Mouse (Mus musculus) stomach, embryonic 15.5 days (tissue): ENCODE measurements around the gene Slc22a7. TPM values are rescaled to one million over a fixed set of nuclear protein-coding genes. Genes with fewer than 3 reads are reported as not detected.

Experiments
- ATAC-seq: fragments of 200-750 bp; cut with Nextera tagmentation; 2 replicates; pipeline ENCODE4 v1.8.0; 2017; ENCODE audit warnings: low read depth, moderate number of reproducible peaks, moderate TSS enrichment; ENCODE audit not compliant: insufficient read depth, low FRiP score
- H3K27ac ChIP-seq: fragments of 300-500 bp; sonication (generic); 2 replicates; pipeline ENCODE4 v1.5.1; 2015; ENCODE audit warnings: mild to moderate bottlenecking, inconsistent platforms
- H3K27me3 ChIP-seq: fragments of 300-500 bp; sonication (generic); replicated peaks from 2 replicates; pipeline ENCODE4 v1.6.1; 2015; ENCODE audit warnings: inconsistent platforms
- H3K36me3 ChIP-seq: fragments of 300-500 bp; sonication (generic); 2 replicates; pipeline ENCODE4 v1.6.1; 2015; ENCODE audit warnings: inconsistent platforms
- H3K4me1 ChIP-seq: fragments of 300-500 bp; sonication (generic); 2 replicates; pipeline ENCODE4 v1.6.1; 2015; ENCODE audit warnings: inconsistent platforms
- H3K4me2 ChIP-seq: fragments of 300-500 bp; sonication (generic); 2 replicates; pipeline ENCODE4 v1.6.1; 2015; ENCODE audit warnings: mild to moderate bottlenecking, inconsistent platforms
- H3K4me3 ChIP-seq: fragments of 300-500 bp; sonication (generic); replicated peaks from 2 replicates; pipeline ENCODE4 v1.5.1; 2015; ENCODE audit warnings: inconsistent platforms
- H3K9ac ChIP-seq: fragments of 300-500 bp; sonication (generic); 2 replicates; pipeline ENCODE4 v1.6.1; 2015; ENCODE audit warnings: inconsistent platforms
- H3K9me3 ChIP-seq: fragments of 300-500 bp; sonication (generic); 2 replicates; pipeline ENCODE4 v1.6.1; 2016; ENCODE audit warnings: inconsistent platforms
- WGBS: fragments of 180-500 bp; shearing (Covaris S2); methylation state at CpG from one replicate; pipeline ENCODE4 v1.1.7; 2015; 5-methylcytosine and 5-hydroxymethylcytosine counted together
- polyA plus RNA-seq: library from polyadenylated mRNA; unstranded; fragments of >200 nt; fragmentation: Nextera tagmentation; extraction: Ambion mirVana; gene quantifications from 2 replicates; pipeline ENCODE4 v1.2.1, GENCODE M21; 2015

The Slc22a7 gene
- not detected in 2 replicates for polyA plus RNA-seq

DNA sequence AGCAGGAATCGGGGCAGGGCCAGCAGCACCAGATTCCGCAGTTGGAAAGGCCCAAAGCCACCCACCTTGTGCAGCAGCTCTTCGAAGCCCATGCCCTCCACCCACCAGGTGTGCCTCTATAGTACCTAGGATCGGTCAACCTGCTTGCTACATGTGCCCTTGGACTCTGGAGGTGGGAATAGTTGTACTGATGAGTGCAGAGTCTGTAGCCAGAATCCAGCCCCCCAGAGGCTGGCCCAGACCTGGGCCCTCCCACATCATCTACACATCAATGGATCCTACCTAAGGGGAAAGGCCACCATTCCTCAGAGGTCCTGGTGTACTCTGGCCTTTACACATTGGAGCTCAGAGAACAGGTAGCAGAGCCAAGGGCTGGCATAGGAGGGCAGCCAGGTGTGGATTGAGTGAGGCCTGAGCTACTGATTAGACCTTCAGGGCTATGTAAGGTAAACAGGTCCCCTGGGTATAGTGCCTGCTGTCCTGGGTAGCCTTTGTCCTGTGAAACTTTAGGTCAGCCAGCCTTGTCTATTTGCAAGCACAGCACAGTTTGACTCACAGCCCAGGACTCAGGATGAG is at the start of gene Slc22a7:
Gene Slc22a7 (minus strand): TSS at position 160 of the 576 bp plus-strand sequence.
- Histone ChIP-seq H3K27me3 (peaks cover 27% of the 10 kb centered on the region), H3K36me3 (no peaks in the 10 kb centered on the region), H3K9me3 (no peaks in the 10 kb centered on the region), H3K4me2 (no peak within 1 kb of the TSS), H3K4me1 (peaks cover 16% of the 10 kb centered on the region; the same call in 1 of the 2 replicates), H3K4me3 (no peak within 1 kb of the TSS), H3K9ac (no peak within 1 kb of the TSS), H3K27ac (no peak within 1 kb of the TSS)
- no peak for ATAC-seq
- WGBS = 85% methylated on average over 4 of the region's 4 CpGs

DNA sequence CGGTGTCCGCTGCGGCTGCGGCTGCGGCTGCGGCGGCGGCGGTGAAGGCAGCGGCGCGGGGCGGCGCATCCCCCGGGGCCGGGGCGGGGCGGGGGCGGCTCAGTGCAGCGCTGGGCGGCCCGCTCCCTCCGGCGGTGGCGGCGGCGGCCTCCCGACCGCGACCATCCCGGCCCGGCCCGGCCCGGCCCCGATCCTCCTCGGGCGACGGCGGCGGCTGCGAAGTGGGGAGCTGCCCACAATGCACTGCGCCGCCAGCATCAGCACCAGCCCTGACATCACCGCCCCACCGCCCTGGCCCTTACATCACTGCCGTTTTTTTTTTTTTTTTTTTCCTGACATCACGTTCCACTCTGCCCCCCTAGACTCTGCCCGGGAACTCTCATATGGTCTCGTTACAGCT is 49.2 kb upstream of the Slc22a7 start, which contains the start of gene Ttbk1:
Gene Ttbk1 (minus strand): TSS at position 245 of the 400 bp plus-strand sequence.
- Histone ChIP-seq H3K27me3 (peaks cover 64% of the 10 kb centered on the region), H3K9me3 (no peaks in the 10 kb centered on the region), H3K4me3 (peak within 1 kb of the TSS; percentile 34), H3K36me3 (no peaks in the 10 kb centered on the region), H3K27ac (no peak within 1 kb of the TSS), H3K4me2 (peak within 1 kb of the TSS; percentile 62), H3K4me1 (peaks cover 12% of the 10 kb centered on the region), H3K9ac (no peak within 1 kb of the TSS)
- no peak for ATAC-seq
- WGBS = under 1% methylated on average over 31 of the region's 49 CpGs

DNA sequence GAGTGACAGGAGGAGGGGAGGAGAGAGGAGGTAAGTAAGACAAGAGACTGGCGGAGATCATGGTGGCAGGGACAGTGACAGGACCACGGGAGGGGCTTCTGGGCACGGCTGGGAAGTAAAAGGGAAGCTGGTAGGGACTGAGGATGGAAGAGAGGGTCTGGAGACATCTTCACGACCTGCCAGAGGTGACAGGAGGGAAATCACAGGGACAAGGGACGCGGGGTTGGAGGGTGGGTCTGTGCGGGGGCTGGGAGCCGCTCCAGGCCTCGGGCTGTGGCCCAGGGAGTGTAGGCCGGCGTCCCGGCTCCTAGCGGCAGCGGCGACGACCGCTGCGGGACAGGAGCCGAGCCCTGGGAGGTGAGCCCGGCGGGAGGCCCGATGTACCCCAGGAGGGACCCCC is 48.7 kb upstream of the Slc22a7 start:
- H3K9ac ChIP-seq = no peak overlapping the region
- H3K27me3 ChIP-seq = peaks cover 64% of the 10 kb centered on the region
- peak overlapping the region; percentile 62 for H3K4me2 ChIP-seq
- H3K27ac ChIP-seq = no peak overlapping the region
- H3K4me3 ChIP-seq = peak overlapping the region; percentile 34
- no peak for ATAC-seq
- H3K9me3 ChIP-seq = no peaks in the 10 kb centered on the region
- H3K4me1 ChIP-seq = peaks cover 12% of the 10 kb centered on the region
- 5% methylated on average over 18 of the region's 22 CpGs for WGBS
- H3K36me3 ChIP-seq = no peaks in the 10 kb centered on the region

DNA sequence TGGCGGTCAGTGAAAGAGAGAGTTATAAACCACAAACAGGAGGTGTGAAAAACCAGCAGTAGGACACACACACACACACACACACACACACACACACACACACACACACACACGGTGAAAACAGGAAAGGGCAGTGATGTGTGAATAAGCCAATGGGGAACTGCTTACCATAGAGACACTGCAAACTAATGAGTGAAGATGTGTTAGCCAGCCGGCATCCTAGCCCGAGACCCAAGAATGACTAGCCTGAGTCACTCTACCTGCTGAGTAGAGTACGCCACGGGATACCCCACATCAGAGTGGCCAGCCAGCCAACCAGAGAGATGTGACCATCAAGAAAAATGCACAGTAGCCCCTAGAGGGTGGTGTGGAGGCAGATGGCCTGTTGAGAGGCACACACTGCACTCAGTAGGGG is 46.2 kb upstream of the Slc22a7 start:
- Histone ChIP-seq H3K9ac (no peak overlapping the region), H3K27me3 (peaks cover 59% of the 10 kb centered on the region), H3K27ac (no peak overlapping the region), H3K9me3 (no peaks in the 10 kb centered on the region), H3K4me1 (peaks cover 12% of the 10 kb centered on the region), H3K4me3 (no peak overlapping the region; the same call in 1 of the 2 replicates), H3K36me3 (no peaks in the 10 kb centered on the region), H3K4me2 (peak overlapping the region; percentile 54)
- 12% methylated on average over 6 of the region's 6 CpGs for WGBS
- no peak for ATAC-seq

DNA sequence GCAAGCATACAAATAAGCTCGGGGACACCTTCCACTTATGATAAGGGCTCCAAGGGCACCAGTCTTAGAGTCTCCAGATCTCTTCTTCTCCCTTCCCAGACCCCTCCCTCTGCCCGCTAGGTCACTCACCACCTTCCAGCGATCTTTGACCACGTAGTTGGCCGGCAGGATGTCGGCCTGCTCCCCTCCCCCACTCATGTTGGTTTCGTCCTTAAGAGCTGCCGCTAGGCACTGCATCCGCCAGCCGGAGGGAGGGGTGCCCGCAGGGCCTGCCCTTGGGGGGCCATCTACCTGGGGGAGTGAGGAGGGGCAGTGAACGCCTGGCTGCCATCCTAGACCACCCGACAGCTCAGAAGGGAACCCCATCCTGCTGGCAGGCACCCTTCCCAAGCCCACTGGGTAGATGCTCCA is 45.8 kb upstream of the Slc22a7 start:
- no peak overlapping the region for H3K27ac ChIP-seq
- no peaks in the 10 kb centered on the region for H3K36me3 ChIP-seq
- peaks cover 12% of the 10 kb centered on the region for H3K4me1 ChIP-seq
- ATAC-seq = peak; percentile 12; the same call in 1 of the 2 replicates
- H3K27me3 ChIP-seq = peaks cover 57% of the 10 kb centered on the region
- H3K4me3 ChIP-seq = peak overlapping the region; percentile 26
- no peak overlapping the region for H3K9ac ChIP-seq
- H3K9me3 ChIP-seq = no peaks in the 10 kb centered on the region
- H3K4me2 ChIP-seq = peak overlapping the region; percentile 54
- WGBS = 3% methylated on average over 13 of the region's 13 CpGs

DNA sequence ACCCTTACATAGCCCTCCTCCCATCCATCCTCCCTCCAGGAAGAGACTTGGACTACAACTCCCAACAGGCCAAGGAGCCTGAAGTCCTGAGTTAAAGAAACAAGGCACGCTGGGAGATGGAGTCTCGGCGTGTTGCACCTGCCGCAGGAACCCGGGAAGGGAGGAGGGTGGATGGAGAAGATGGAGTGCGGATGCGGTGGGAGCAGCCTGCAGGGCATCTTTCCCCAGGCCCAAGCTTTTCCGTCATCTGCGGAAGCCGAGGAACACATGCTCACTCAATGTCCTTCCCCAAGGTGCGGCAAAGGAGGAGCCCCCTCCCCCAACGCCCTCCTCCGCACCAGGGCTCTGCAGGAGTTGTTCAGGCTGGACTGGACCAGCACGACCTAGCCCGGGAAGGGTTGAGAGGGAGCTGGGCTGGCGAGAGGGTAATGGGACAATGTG is 45.3 kb upstream of the Slc22a7 start:
- no peaks in the 10 kb centered on the region for H3K9me3 ChIP-seq
- peak overlapping the region; percentile 26 for H3K4me3 ChIP-seq
- H3K27ac ChIP-seq = no peak overlapping the region
- WGBS = under 1% methylated on average over 16 of the region's 16 CpGs
- H3K36me3 ChIP-seq = no peaks in the 10 kb centered on the region
- peaks cover 54% of the 10 kb centered on the region for H3K27me3 ChIP-seq
- H3K9ac ChIP-seq = no peak overlapping the region
- peaks cover 12% of the 10 kb centered on the region for H3K4me1 ChIP-seq
- ATAC-seq = peak; percentile 32; the same call in 1 of the 2 replicates
- H3K4me2 ChIP-seq = peak overlapping the region; percentile 54

DNA sequence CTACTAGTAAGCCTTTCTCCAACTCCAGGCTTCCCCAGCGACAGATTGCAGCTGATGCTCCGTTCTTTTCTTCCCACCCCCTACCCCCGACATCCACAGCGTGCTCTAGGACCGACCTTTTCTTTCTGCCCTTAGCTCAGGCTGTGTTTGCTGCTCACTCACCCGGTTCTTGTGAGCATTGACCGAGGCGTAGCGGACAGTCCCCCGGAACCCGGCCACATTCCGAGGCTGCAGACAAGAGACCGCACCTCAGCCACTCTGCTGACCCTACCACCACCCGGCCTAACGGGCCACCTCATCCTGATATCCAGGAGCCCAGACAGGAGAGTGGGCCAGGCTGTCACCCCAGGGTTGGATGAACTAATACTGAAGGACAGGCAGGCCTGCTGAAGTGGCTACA is 39.0 kb upstream of the Slc22a7 start:
- no peak for ATAC-seq
- Histone ChIP-seq H3K4me1 (no peaks in the 10 kb centered on the region), H3K9me3 (no peaks in the 10 kb centered on the region), H3K27me3 (0 out of 2 replicates have a peak, but pooled peaks cover 3% of the 10 kb centered on the region), H3K27ac (no peak overlapping the region), H3K36me3 (no peaks in the 10 kb centered on the region), H3K9ac (no peak overlapping the region), H3K4me3 (no peak overlapping the region), H3K4me2 (no peak overlapping the region)
- 81% methylated on average over 15 of the region's 15 CpGs for WGBS

DNA sequence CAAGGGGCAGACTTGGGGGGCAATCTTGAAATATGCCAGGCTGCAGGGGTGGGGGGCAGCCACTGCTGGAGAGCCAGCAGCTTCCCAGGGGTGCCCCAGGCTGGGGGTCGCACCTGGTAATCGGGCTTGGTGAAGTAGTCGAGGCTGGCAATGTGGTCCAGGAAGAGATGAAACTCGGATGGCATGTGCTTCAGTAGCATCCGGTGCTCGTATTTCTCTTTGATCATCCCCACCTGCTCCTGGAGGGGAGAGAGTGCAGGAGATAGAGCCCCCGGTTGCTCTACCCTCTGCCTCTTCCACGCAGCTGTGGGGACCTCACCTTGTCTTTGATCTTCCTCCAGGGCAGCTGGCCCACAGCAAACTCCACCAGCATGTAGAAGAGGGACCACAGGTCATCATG is 38.3 kb upstream of the Slc22a7 start:
- no peak overlapping the region for H3K4me3 ChIP-seq
- ATAC-seq = no peak
- H3K9me3 ChIP-seq = no peaks in the 10 kb centered on the region
- no peak overlapping the region for H3K9ac ChIP-seq
- no peak overlapping the region for H3K4me2 ChIP-seq
- no peaks in the 10 kb centered on the region for H3K36me3 ChIP-seq
- H3K27me3 ChIP-seq = 0 out of 2 replicates have a peak, but pooled peaks cover 3% of the 10 kb centered on the region
- no peak overlapping the region for H3K27ac ChIP-seq
- 59% methylated on average over 8 of the region's 8 CpGs for WGBS
- no peaks in the 10 kb centered on the region for H3K4me1 ChIP-seq

DNA sequence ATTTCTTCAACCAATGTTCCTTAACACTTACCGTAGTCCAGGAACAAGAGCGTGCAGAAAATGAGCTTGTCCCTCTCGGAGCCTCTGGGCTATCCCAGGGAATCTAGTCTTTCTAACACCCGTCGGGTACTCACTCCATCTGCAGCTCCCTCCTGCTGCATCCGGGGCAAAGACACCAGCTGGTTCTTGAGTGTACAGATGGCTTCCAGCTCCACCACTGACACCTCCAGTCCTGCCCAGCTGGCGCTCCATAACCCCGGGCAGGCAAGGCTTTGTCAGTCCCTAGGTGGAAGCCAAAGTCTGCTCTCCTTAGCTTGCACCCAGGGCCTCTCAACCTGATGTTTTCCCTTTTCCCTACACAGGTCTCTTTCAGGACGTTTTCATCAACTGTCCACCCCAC is 29.6 kb upstream of the Slc22a7 start:
- Histone ChIP-seq H3K27ac (no peak overlapping the region), H3K9me3 (no peaks in the 10 kb centered on the region), H3K4me2 (no peak overlapping the region), H3K4me1 (no peaks in the 10 kb centered on the region), H3K9ac (no peak overlapping the region), H3K27me3 (no peaks in the 10 kb centered on the region), H3K36me3 (no peaks in the 10 kb centered on the region), H3K4me3 (no peak overlapping the region)
- 71% methylated on average over 9 of the region's 9 CpGs for WGBS
- no peak for ATAC-seq

DNA sequence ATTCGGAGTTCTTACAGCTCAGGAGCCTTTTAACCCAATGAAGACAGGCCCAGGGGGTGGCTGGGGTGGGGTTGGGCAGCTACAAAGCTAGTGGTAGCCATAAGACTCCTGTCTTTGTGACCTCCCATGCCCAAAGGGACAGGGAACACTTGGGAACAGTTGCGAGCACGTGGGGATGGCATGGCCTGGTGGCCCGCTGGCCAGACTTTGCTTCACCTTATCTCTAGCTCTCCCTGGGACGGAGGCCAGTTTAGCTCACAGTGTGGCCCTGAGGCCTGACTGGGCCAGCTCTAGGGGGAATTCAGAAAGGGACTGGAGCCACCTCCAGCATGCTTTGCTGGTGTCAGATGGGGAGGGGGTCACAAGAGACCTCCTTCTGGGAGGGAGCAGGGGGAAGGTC is 24.0 kb upstream of the Slc22a7 start:
- 67% methylated on average over 5 of the region's 5 CpGs for WGBS
- no peak for ATAC-seq
- Histone ChIP-seq H3K27ac (no peak overlapping the region), H3K4me1 (peaks cover 13% of the 10 kb centered on the region), H3K27me3 (peaks cover 44% of the 10 kb centered on the region), H3K9ac (no peak overlapping the region), H3K4me2 (no peak overlapping the region), H3K9me3 (no peaks in the 10 kb centered on the region), H3K4me3 (no peak overlapping the region), H3K36me3 (no peaks in the 10 kb centered on the region)

DNA sequence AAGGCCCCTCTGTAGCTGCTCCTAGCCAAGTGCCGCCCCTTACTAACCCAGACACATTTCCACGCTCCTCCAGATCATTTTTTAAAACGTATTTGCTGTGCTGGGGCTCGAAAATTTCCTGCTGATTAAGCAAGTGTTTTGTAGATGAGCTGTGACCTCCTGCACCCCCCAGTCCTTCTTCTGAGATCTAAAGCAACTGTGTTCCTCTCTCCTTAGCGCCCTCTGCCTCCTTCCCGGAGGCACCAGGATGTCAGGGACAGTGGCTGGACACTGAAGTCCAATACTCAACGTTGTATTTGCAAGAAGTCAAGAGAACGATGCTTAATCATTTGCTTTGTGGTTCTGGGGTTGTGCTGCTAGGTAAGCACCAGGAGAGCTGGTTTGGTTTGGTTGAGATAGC is 23.1 kb upstream of the Slc22a7 start:
- WGBS = 12% methylated on average over 8 of the region's 8 CpGs

DNA sequence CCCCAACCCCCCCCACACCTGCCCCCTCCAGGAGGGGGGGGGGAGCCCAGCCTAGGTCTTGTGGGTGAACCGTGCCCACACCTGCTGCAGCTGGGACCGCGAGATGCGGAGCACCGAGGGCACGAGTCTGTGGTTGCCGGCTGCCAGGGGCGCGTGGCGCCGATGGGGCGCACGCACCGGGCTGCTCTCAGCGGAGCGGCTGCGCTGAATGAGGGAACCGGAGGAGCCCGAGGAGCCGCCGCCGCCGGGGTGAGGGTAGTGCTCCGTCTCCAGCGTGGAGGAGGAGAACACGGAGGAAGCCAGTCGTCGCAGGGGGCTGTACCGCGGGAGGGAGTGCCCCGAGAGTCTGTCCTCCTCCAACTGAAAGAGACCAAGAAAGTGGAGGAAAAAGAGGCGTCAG is 22.4 kb upstream of the Slc22a7 start:
- WGBS = under 1% methylated on average over 31 of the region's 32 CpGs
- 0 out of 2 replicates have a peak overlapping the region, but pooled peaks have one; percentile 16 for H3K9ac ChIP-seq
- H3K4me3 ChIP-seq = peak overlapping the region; percentile 38
- 0 out of 2 replicates have a peak, but pooled peaks have one; percentile 3 for ATAC-seq
- H3K9me3 ChIP-seq = no peaks in the 10 kb centered on the region
- peaks cover 56% of the 10 kb centered on the region for H3K27me3 ChIP-seq
- peak overlapping the region; percentile 79 for H3K4me2 ChIP-seq
- H3K27ac ChIP-seq = no peak overlapping the region
- H3K36me3 ChIP-seq = no peaks in the 10 kb centered on the region
- peaks cover 20% of the 10 kb centered on the region for H3K4me1 ChIP-seq

More for the DNA sequence above, 23.1 kb upstream of the Slc22a7 start:
- Histone ChIP-seq H3K4me2 (peak overlapping the region; percentile 79), H3K4me3 (peak overlapping the region; percentile 38), H3K9ac (no peak overlapping the region), H3K36me3 (no peaks in the 10 kb centered on the region), H3K27me3 (peaks cover 50% of the 10 kb centered on the region), H3K4me1 (peaks cover 13% of the 10 kb centered on the region), H3K27ac (no peak overlapping the region), H3K9me3 (no peaks in the 10 kb centered on the region)
- ATAC-seq = no peak
